Mouse (Mus musculus): ENCODE results near the gene Pdxk. TPM values are rescaled to one million over a fixed set of nuclear protein-coding genes. Genes with fewer than 3 reads are reported as not detected.
A peak's percentile ranks its signal among the peaks of the same experiment; 100 is the strongest.
"Not testable (repeated sequence)": the region's sequence is repeated elsewhere in the genome, so short reads cannot be mapped to it uniquely, and the experiment has no call there.

Gene Pdxk
- total RNA-seq, 1 experiment = 10.3 TPM

DNA sequence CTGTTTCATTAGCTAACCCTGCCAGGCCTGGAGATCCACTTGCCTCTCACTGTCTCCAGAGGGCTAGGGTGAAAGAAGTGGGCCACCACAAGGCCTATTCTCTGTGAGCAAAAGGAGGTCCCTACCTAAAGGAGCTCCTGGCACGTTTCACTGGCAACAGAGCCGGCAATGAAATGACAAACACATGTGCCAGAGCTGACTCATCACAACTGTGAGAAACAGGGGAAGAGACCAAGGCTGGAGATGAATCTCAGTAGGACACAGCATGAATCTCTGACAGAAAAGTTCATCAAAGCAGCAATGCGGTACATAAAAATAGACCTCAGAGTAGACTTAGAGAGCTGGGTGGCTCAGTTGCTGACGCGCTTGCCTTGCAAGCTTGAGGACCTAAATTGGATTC, 46.9 kb downstream of the Pdxk start:
- Histone ChIP-seq H3K27ac (ENCODE audit: insufficient read depth, low read depth, low read length, poor library complexity, severe bottlenecking) (no peak overlapping the region), H3K9me3 (ENCODE audit: control insufficient read depth, insufficient read depth, low read depth, low read length) (no peaks in the 10 kb centered on the region), H3K4me1 (ENCODE audit: control insufficient read depth in 2 of 2, insufficient read depth in 2 of 2, low read length in 2 of 2, poor library complexity in 1 of 2) (peaks cover 3 to 12% of the 10 kb centered on the region in 2 experiments; a peak in 2 of 4 replicates), H3K4me3 (ENCODE audit: insufficient read depth in 1 of 2, low read depth in 1 of 2, low read length in 2 of 2, poor library complexity in 1 of 2, severe bottlenecking in 1 of 2) (no peak overlapping the region), H3K9ac (ENCODE audit: insufficient read depth, low read depth, low read length, poor library complexity, severe bottlenecking) (peak overlapping the region; percentile 45), H3K36me3 (ENCODE audit: control insufficient read depth, insufficient read depth, low read length, poor library complexity, severe bottlenecking) (no peaks in the 10 kb centered on the region)
- DNase-seq (ENCODE audit: low read depth, low spot score) = no peak
- in situ Hi-C loops (cut with MboI; ENCODE audit: low sequenced_read_pairs in 2 of 2, unreplicated experiment in 2 of 2) = no loop called here
- peak; percentile 41; the same call in 1 of the 2 replicates for TF ChIP-seq MAFK (IDR thresholded peaks at IDR 0.05; ENCODE audit: insufficient read depth, low read depth, low read length)
- no peak for TF ChIP-seq CHD2 (IDR thresholded peaks at IDR 0.05; ENCODE audit: low read depth, low read length)

GRCm38 (mm10) chr10:78414936-78415335, 49.8 kb downstream of the Pdxk start:
- in situ Hi-C loops (cut with MboI; ENCODE audit: low sequenced_read_pairs in 2 of 2, unreplicated experiment in 2 of 2); H3K9ac ChIP-seq (ENCODE audit: insufficient read depth, low read depth, low read length, poor library complexity, severe bottlenecking); H3K27ac ChIP-seq (ENCODE audit: insufficient read depth, low read depth, low read length, poor library complexity, severe bottlenecking); DNase-seq (ENCODE audit: low read depth, low spot score); H3K9me3 ChIP-seq (ENCODE audit: control insufficient read depth, insufficient read depth, low read depth, low read length); H3K4me3 ChIP-seq (ENCODE audit: insufficient read depth in 1 of 2, low read depth in 1 of 2, low read length in 2 of 2, poor library complexity in 1 of 2, severe bottlenecking in 1 of 2): not testable (repeated sequence)
- peaks cover 3 to 15% of the 10 kb centered on the region in 2 experiments; a peak in 2 of 4 replicates for H3K4me1 ChIP-seq (ENCODE audit: control insufficient read depth in 2 of 2, insufficient read depth in 2 of 2, low read length in 2 of 2, poor library complexity in 1 of 2)
- peaks cover 11% of the 10 kb centered on the region for H3K36me3 ChIP-seq (ENCODE audit: control insufficient read depth, insufficient read depth, low read length, poor library complexity, severe bottlenecking)

- H3K9me3 ChIP-seq (ENCODE audit: control insufficient read depth, insufficient read depth, low read depth, low read length) = no peaks in the 10 kb centered on the region
- no peak overlapping the region for H3K27ac ChIP-seq (ENCODE audit: insufficient read depth, low read depth, low read length, poor library complexity, severe bottlenecking)
Measured at GRCm38 (mm10) chr10:78413152-78413520, 51.6 kb downstream of the Pdxk start.

DNA sequence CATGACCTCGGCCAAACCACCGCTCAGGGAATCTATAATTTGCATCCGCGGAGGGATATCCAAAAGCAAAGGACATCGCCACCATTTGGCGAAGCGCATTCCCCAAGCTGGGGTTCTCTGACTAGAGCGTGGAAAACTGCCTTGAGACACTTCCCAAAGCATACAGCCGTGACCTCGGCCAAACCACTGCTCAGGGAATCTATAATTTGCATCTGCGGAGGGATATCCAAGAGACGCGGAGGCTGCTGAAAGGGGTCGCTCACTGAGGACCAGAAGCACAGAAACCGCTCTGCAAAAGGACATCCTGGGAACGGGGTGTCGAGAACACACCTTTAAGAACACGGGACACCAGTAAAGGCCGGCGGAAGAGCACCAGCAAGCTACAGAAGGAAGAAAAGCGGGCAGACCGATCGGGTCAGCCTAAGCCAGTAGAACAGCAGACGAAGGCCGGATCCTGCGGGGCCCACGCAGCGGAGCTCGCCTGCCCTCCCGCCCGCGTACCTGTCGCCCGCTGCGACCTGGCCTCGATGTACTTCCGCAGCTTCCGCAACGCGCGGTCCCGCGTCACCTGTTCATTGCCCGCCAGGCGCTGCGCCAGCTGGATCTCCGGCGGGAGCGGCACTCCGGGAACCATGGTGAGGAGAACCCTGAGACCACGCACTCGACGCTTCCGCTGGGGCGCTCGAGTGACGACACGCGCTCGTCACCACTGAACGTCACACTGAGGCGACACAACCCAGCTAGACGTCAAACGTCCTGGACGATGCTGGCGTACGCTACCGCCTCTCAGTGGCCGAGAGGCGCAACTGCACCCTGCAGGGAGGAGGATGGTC, 52.2 kb downstream of the Pdxk start, which contains the start of gene Rrp1:
Gene Rrp1, minus strand, starts transcription at position 725 of the 833 bp plus-strand sequence.
- H3K9me3 ChIP-seq (ENCODE audit: control insufficient read depth, insufficient read depth, low read depth, low read length) = no peaks in the 10 kb centered on the region
- in situ Hi-C loops (cut with MboI; ENCODE audit: low sequenced_read_pairs in 2 of 2, unreplicated experiment in 2 of 2) = no loop called here
- peak within 1 kb of the TSS; percentile 92 for H3K9ac ChIP-seq (ENCODE audit: insufficient read depth, low read depth, low read length, poor library complexity, severe bottlenecking)
- H3K4me3 ChIP-seq (ENCODE audit: insufficient read depth in 1 of 2, low read depth in 1 of 2, low read length in 2 of 2, poor library complexity in 1 of 2, severe bottlenecking in 1 of 2) = peak within 1 kb of the TSS; percentile 88 to 97
- peaks cover 31% of the 10 kb centered on the region for H3K36me3 ChIP-seq (ENCODE audit: control insufficient read depth, insufficient read depth, low read length, poor library complexity, severe bottlenecking)
- H3K27ac ChIP-seq (ENCODE audit: insufficient read depth, low read depth, low read length, poor library complexity, severe bottlenecking) = peak within 1 kb of the TSS; percentile 65; the same call in 1 of the 2 replicates
- DNase-seq (ENCODE audit: low read depth, low spot score) = peak; percentile 92
- H3K4me1 ChIP-seq (ENCODE audit: control insufficient read depth in 2 of 2, insufficient read depth in 2 of 2, low read length in 2 of 2, poor library complexity in 1 of 2) = peaks cover 2 to 11% of the 10 kb centered on the region in 2 experiments; a peak in 1 of 4 replicates
- TF ChIP-seq ZC3H11A (IDR thresholded peaks at IDR 0.05; ENCODE audit: borderline replicate concordance, low read depth, low read length) = peak; percentile 49; the same call in 1 of the 2 replicates
- peak; percentile 82; the same call in 1 of the 2 replicates for TF ChIP-seq HCFC1 (IDR thresholded peaks at IDR 0.05; ENCODE audit: borderline replicate concordance, insufficient read depth, low read length)
- no peak for TF ChIP-seq ZNF384 (IDR thresholded peaks at IDR 0.05; ENCODE audit: low read depth, low read length)
- no peak for TF ChIP-seq CHD2 (IDR thresholded peaks at IDR 0.05; ENCODE audit: low read depth, low read length)
- TF ChIP-seq MAFK (IDR thresholded peaks at IDR 0.05; ENCODE audit: insufficient read depth, low read depth, low read length) = no peak

More at GRCm38 (mm10) chr10:78413152-78413520, 51.6 kb downstream of the Pdxk start:
- Histone ChIP-seq H3K4me1 (ENCODE audit: control insufficient read depth in 2 of 2, insufficient read depth in 2 of 2, low read length in 2 of 2, poor library complexity in 1 of 2) (peaks cover 3 to 15% of the 10 kb centered on the region in 2 experiments; a peak in 2 of 4 replicates), H3K9ac (ENCODE audit: insufficient read depth, low read depth, low read length, poor library complexity, severe bottlenecking) (peak overlapping the region; percentile 14; the same call in 1 of the 2 replicates), H3K36me3 (ENCODE audit: control insufficient read depth, insufficient read depth, low read length, poor library complexity, severe bottlenecking) (peaks cover 28% of the 10 kb centered on the region), H3K4me3 (ENCODE audit: insufficient read depth in 1 of 2, low read depth in 1 of 2, low read length in 2 of 2, poor library complexity in 1 of 2, severe bottlenecking in 1 of 2) (peak overlapping the region in 1 of 2 experiments; percentile 22; a peak in 1 of 4 replicates)
- in situ Hi-C loops (cut with MboI; ENCODE audit: low sequenced_read_pairs in 2 of 2, unreplicated experiment in 2 of 2) = no loop called here
- TF ChIP-seq HCFC1 (IDR thresholded peaks at IDR 0.05; ENCODE audit: borderline replicate concordance, insufficient read depth, low read length) (no peak), CHD2 (IDR thresholded peaks at IDR 0.05; ENCODE audit: low read depth, low read length) (no peak)
- DNase-seq (ENCODE audit: low read depth, low spot score) = no peak

- Histone ChIP-seq H3K27ac (ENCODE audit: insufficient read depth, low read depth, low read length, poor library complexity, severe bottlenecking) (no peak overlapping the region), H3K9ac (ENCODE audit: insufficient read depth, low read depth, low read length, poor library complexity, severe bottlenecking) (peak overlapping the region; percentile 92), H3K4me1 (ENCODE audit: control insufficient read depth in 2 of 2, insufficient read depth in 2 of 2, low read length in 2 of 2, poor library complexity in 1 of 2) (peaks cover 0 to 7% of the 10 kb centered on the region in 2 experiments; a peak in 1 of 4 replicates), H3K9me3 (ENCODE audit: control insufficient read depth, insufficient read depth, low read depth, low read length) (no peaks in the 10 kb centered on the region), H3K36me3 (ENCODE audit: control insufficient read depth, insufficient read depth, low read length, poor library complexity, severe bottlenecking) (peaks cover 35% of the 10 kb centered on the region), H3K4me3 (ENCODE audit: insufficient read depth in 1 of 2, low read depth in 1 of 2, low read length in 2 of 2, poor library complexity in 1 of 2, severe bottlenecking in 1 of 2) (peak overlapping the region; percentile 88 to 97)
- TF ChIP-seq MAFK (IDR thresholded peaks at IDR 0.05; ENCODE audit: insufficient read depth, low read depth, low read length) (no peak), ZNF384 (IDR thresholded peaks at IDR 0.05; ENCODE audit: low read depth, low read length) (no peak), HCFC1 (IDR thresholded peaks at IDR 0.05; ENCODE audit: borderline replicate concordance, insufficient read depth, low read length) (no peak), CHD2 (IDR thresholded peaks at IDR 0.05; ENCODE audit: low read depth, low read length) (no peak), ZC3H11A (IDR thresholded peaks at IDR 0.05; ENCODE audit: borderline replicate concordance, low read depth, low read length) (no peak)
- in situ Hi-C loops (cut with MboI; ENCODE audit: low sequenced_read_pairs in 2 of 2, unreplicated experiment in 2 of 2) = no loop called here
- DNase-seq (ENCODE audit: low read depth, low spot score) = no peak
Measured at GRCm38 (mm10) chr10:78411851-78412250, 52.9 kb downstream of the Pdxk start.
